Mouse (Mus musculus) skeletal muscle tissue, adult 2 months (tissue): Measurements from ENCODE around the gene Gpx7.
A peak's percentile ranks its signal among the peaks of the same experiment; 100 is the strongest.

Experiments
- DNase-seq: peaks from one replicate; pipeline ENCODE4 v3.0.0-alpha.2; 2012; ENCODE audit warnings: low read depth, low spot score

Gene Gpx7

GRCm38 (mm10) chr4:108406861-108407401 lies at the start of gene Gpx7:
Gene Gpx7, minus strand, starts transcription at chr4:108406961.
- no peak for DNase-seq

GRCm38 (mm10) chr4:108456028-108456427 lies 49.3 kb upstream of the Gpx7 start:
- no peak for DNase-seq

- DNase-seq: no peak
Observed at GRCm38 (mm10) chr4:108448091-108448490, 41.3 kb upstream of the Gpx7 start.

GRCm38 (mm10) chr4:108438082-108438840 lies 31.5 kb upstream of the Gpx7 start:
- no peak for DNase-seq

- no peak for DNase-seq
Observed at GRCm38 (mm10) chr4:108436225-108436624, 29.5 kb upstream of the Gpx7 start.

- no peak for DNase-seq
Observed at GRCm38 (mm10) chr4:108435646-108436045, 28.9 kb upstream of the Gpx7 start.

- no peak for DNase-seq
Observed at GRCm38 (mm10) chr4:108434781-108435180, 28.0 kb upstream of the Gpx7 start.

- no peak for DNase-seq
Observed at GRCm38 (mm10) chr4:108434221-108434620, 27.5 kb upstream of the Gpx7 start.

GRCm38 (mm10) chr4:108433341-108433740 lies 26.6 kb upstream of the Gpx7 start:
- no peak for DNase-seq

GRCm38 (mm10) chr4:108431561-108431936 lies 24.8 kb upstream of the Gpx7 start:
- DNase-seq: no peak

- no peak for DNase-seq
Observed at GRCm38 (mm10) chr4:108430656-108431560, 24.1 kb upstream of the Gpx7 start.

- DNase-seq: no peak
Observed at GRCm38 (mm10) chr4:108428341-108428721, 21.6 kb upstream of the Gpx7 start.

- DNase-seq: no peak
Observed at GRCm38 (mm10) chr4:108427719-108428340, 21.1 kb upstream of the Gpx7 start.

- no peak for DNase-seq
Observed at GRCm38 (mm10) chr4:108424587-108424986, 17.8 kb upstream of the Gpx7 start.

GRCm38 (mm10) chr4:108407621-108408020 lies 860 bp upstream of the Gpx7 start:
- DNase-seq: no peak

- DNase-seq: peak; percentile 63
Observed at GRCm38 (mm10) chr4:108406138-108406860, 462 bp downstream of the Gpx7 start.

- no peak for DNase-seq
Observed at GRCm38 (mm10) chr4:108405766-108406137, 1.0 kb downstream of the Gpx7 start.

- DNase-seq: no peak
Observed at GRCm38 (mm10) chr4:108403861-108404635, 2.7 kb downstream of the Gpx7 start.

GRCm38 (mm10) chr4:108400395-108400794 lies 6.4 kb downstream of the Gpx7 start:
- peak; percentile 31 for DNase-seq

- DNase-seq: no peak
Observed at GRCm38 (mm10) chr4:108394236-108394635, 12.5 kb downstream of the Gpx7 start.

GRCm38 (mm10) chr4:108392558-108392957 lies 14.2 kb downstream of the Gpx7 start:
- DNase-seq: no peak
